Mouse (Mus musculus): ENCODE data around the gene Mtmr4.

Gene Mtmr4

DNA sequence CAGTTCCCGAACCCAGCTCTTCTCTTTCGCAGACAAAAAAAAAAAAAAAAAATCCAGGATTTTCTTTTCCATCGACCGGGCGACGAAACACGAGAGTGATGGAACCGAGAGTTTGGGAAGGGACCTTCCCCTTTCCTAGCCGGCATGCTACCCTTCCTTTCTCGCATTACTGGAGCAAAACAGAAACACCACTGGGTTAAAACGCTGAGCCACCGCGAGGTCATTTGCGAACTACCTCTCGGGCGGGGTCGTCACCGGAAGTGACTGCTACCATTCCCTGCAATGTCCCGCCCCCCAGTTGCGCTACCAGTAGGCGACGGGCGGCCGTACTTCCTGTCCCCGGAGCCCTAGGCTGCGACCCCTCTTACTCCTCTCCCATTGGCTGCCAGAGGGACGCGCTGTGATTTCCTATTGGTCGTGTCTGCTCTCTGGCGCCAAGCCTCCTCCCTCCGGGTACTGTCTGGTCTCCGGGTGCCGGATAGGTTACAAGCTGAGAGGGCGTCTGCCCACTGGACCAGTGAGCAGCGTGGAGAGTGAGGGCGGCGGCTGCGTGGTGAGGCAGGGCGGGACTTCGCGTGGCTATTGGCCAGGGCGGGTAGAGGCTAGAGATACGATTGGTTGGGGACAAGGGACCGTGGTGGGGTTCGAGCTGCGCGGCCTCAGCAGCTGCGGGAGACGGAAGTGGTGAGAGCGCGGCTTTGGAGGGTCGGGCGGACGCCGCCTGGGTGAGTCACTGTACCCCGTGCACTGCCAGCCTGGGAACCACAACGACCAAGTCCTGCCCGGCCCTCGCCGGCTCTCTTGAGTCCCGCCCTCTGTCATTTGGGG is at the start of gene Mtmr4:
Mtmr4 (plus strand) TSS at position 637 of the 828 bp plus-strand sequence.
- DNase-seq, result peak; percentile 100

GRCm38 (mm10) chr11:87542285-87542684 is 49.7 kb upstream of the Mtmr4 start:
- no peak for DNase-seq

GRCm38 (mm10) chr11:87542906-87543305 is 49.1 kb upstream of the Mtmr4 start:
- DNase-seq, result peak; percentile 43

DNA sequence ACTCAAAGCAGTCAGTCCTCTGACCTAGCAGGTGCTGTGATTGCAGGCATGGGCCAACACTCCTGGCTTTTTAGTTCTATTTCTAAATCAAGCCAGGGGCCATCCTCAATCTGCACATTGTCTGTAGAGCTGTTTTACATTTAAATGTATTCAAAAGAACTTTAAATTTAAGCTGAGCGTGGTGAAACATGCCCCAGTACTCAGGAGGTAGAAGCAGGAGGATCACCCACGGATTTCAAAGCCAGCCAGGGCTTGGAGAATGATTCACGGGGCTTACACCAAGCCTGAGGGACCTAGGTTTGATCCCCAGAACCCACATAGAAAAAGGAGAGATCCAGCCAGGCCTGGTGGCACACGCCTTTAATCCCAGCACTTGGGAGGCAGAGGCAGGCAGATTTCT is 38.6 kb upstream of the Mtmr4 start:
- no peak for DNase-seq

GRCm38 (mm10) chr11:87554386-87554785 is 37.6 kb upstream of the Mtmr4 start:
- no peak for DNase-seq

- DNase-seq, result no peak
Observed at GRCm38 (mm10) chr11:87555106-87555703, 36.8 kb upstream of the Mtmr4 start.

GRCm38 (mm10) chr11:87561208-87561607 is 30.8 kb upstream of the Mtmr4 start:
- DNase-seq, result no peak

- DNase-seq, result no peak
Observed at GRCm38 (mm10) chr11:87566501-87566900, 25.5 kb upstream of the Mtmr4 start, which contains the start of gene Gm11492. Gene Gm11492, plus strand, starts transcription at chr11:87566653.

DNA sequence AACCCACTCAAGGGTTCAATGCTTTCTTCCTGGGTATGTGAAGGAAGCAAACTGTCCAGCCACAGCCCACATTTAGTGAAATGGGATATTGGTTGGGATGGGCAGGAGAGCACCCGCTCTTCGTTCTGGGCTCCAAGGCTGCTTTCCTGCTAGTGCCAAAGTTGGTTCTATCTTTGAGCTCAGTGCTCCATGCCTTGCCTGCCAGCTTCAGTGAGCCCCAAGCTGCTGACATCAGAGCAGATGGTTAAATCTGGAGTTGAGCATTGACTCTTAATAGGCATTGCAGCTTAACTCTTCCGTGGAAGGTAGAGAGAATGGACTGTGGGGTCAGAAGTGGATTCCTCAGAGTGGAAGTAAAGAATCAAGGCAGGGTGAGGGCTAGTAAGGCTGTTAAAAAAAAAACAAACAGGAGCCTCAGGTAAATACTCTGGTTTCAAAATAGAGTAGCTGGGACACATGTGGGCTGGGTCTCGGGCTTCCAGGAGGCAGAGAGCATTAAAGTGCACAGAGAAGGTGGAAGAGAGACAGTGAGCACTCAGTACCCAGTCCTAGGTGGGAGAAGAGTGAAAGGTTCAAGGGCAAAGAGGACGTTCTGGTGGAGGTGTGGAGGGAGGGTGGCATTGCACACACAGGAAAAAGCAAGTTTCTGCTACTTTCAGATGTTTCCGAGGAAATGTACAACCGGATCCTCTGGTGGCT is 23.6 kb upstream of the Mtmr4 start, which contains the start of gene Sept4:
Sept4 (plus strand) TSS at position 649 of the 699 bp plus-strand sequence.
- no peak for DNase-seq

DNA sequence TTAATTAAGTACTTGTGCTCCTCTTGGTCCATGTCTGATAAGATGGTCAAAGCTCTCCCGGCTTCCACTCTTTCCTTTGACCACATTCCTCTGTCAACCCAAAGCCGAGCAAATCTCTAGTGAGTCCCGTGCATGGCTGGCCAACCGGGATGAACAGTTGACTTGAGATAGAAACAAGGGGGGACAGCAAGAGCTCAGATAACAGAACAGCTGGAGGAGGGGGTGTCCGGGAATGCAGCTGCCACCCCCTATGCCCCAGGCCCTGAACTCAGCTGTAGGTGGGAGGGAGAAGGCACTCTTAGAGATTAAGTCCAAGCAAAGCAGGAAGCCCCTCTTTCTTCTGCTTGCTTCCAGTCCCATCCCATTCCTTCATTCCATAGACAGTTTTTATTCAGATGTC is 21.2 kb upstream of the Mtmr4 start:
- DNase-seq, result no peak

GRCm38 (mm10) chr11:87571361-87571950 is 20.5 kb upstream of the Mtmr4 start:
- no peak for DNase-seq

DNA sequence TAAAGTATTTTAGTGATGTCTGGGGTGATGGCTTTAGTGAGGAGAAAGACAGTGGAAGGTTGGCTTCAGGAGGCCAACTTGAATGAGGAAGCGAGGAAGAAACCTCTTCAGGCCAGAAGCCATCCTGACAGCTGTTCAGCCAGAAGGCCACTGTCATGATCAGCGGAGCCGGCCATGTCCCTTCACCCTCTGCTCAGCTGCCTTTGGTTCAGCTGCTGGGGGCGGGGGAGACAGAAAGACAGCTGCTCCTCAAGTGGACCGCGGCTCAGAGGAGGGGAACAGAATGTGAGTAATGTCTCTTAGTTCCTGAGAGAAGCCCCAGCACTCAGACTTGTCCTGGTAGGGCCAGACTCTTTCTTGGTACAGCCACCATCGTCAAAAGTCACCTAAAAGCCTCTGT is 18.2 kb upstream of the Mtmr4 start:
- no peak for DNase-seq

DNA sequence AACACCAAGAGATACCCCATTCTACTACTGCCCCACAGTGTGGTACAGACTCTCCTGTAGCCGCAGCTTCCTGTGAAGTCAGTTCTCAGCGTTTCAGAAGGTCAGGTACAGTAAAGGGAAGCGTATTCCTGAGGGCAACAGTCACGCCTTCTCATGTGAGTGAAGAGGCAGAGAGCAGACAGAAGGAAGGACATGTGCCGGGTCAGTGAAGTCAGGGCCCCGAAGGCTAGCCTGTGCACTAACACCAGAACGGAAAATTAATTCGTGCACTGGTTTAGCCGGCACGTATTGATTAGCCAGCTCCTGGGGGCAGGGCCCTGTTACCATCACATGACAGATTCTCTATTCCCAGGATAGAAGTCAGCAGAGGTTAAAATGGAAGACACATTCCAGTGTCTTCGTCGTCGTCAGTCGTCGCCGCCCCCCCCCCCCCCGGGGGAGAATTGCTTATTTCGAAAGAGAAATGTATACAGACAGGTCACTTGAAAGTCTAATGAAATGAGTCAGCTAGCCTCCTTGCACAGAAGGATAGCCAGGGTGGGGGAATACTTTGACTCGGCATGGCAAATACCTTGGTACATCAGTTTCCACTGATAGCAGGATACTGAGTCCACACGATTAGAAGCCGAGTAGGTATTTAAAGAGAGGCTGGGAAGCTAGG is 17.3 kb upstream of the Mtmr4 start:
- DNase-seq, result no peak

DNA sequence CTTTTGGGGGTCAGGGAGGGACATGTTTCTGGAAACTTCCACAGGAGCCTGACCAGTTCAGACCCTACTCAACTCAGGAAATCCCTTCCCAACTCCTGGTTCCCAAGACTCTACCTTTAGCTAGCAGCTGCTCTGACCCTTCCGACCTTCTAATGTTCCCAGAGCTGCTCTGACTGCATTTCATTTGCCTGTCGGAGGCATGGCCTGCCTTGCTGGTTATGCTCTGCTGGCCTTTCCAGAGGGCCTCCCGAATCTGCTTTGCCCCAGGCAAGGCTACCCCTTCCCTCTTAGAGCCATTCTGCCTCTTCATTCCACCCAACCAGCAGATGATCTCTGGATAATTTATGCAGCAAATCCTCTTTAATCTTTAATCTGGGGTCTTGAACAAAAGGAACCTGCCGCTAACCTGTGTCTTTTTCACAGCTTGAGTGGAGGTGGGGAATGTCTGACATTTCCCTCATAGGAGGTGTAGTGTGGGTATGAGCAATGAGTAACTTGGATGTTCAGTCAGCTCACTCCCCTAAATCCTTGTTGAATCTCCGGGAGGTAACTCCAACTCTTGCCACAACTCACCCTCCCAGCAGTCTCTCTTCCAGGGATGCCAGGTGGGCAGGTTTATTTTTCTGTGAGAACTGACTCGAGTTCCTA is 14.2 kb upstream of the Mtmr4 start:
- DNase-seq, result peak; percentile 72

DNA sequence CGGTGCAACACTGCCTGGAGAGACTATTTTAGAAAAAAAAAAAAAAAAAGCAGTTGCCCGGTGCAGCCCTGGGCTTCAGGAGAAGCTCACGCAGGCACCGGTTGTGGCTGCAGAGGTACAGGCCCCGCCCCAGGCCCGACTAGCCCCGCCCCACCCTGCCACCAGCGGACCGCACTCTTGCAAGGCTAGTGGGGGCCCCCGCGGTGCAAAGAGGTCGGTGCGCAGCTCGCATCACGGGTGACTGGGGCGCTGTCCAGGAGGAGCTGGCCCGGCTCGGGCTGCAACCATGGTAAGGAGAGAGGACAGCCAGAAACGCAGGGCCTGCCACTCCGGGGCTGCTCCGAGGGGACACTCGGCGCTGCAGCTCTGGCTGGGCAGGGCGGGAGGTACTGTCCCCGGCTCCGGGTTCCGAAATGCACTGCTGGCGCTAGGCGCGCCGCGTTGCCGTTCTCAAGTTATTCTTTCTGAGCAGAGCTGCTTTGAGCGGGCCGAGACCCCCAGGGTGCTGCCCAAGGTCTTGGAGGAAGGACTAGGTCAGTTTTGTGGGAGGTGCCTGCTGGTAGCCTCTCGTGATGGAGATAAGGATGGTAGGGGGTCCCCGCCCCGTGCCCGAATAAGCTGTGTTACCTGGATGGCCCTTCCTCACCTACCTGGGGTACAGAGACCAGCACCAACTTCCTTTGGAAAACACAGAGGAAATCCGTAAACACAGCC is 13.6 kb upstream of the Mtmr4 start:
- peak; percentile 86 for DNase-seq

- DNase-seq, result peak; percentile 85
Observed at GRCm38 (mm10) chr11:87578963-87579601, 12.9 kb upstream of the Mtmr4 start.

GRCm38 (mm10) chr11:87579713-87580112 is 12.2 kb upstream of the Mtmr4 start:
- DNase-seq, result no peak

DNA sequence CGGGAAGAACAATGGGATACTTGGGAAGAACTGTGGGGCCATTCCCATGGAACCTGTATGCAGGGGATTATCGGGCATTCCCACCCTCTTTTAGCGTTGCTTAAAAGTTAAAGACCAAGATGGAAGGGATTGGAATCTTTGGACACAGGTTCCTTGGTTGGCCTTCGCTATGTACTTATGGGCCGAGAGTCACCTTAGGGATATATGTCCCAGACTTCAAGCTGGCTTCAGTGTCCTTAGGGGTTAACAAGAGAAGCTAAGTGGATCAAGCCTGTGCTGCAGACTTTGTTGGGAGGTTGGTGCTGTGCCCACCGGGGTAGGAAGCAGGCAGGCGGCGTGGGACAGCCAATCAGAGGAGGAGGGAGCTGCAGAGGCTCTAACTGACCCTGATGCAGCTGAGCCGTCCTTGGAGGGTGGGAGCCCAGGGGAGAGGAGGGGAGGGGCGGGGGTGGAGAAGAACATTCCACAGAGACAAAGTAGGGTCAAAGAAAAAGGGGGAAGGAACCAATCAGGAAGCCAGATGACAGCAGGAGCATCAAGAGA is 11.3 kb upstream of the Mtmr4 start:
- no peak for DNase-seq

GRCm38 (mm10) chr11:87581161-87581865 is 10.6 kb upstream of the Mtmr4 start:
- DNase-seq, result no peak

All from cerebellum, adult 9-10 months (tissue).